Mouse (Mus musculus): ENCODE data around the gene Tomt. TPM values are rescaled to one million over a fixed set of nuclear protein-coding genes. Genes with fewer than 3 reads are reported as not detected.

Tomt gene
- polyA plus RNA-seq, 1 experiment from 2014 or later = 0.47 TPM

GRCm38 (mm10) chr7:101868241-101869162 is 37.7 kb downstream of the Tomt start:
- no peak overlapping the region for H3K9ac ChIP-seq (replicated peaks)
- no peaks in the 10 kb centered on the region for H3K4me1 ChIP-seq
- ATAC-seq (replicated peaks) = no peak
- H3K4me3 ChIP-seq = no peak overlapping the region
- H3K36me3 ChIP-seq = no peaks in the 10 kb centered on the region
- WGBS = 46% methylated on average over 13 of the region's 13 CpGs
- no peak overlapping the region for H3K4me2 ChIP-seq (replicated peaks)
- no peaks in the 10 kb centered on the region for H3K9me3 ChIP-seq
- H3K27ac ChIP-seq (replicated peaks) = no peak overlapping the region
- H3K27me3 ChIP-seq = no peaks in the 10 kb centered on the region

GRCm38 (mm10) chr7:101867482-101867881 is 38.7 kb downstream of the Tomt start:
- Histone ChIP-seq H3K27me3 (no peaks in the 10 kb centered on the region), H3K9me3 (no peaks in the 10 kb centered on the region), H3K27ac (replicated peaks) (no peak overlapping the region), H3K4me2 (replicated peaks) (no peak overlapping the region), H3K9ac (replicated peaks) (no peak overlapping the region), H3K4me3 (no peak overlapping the region), H3K4me1 (no peaks in the 10 kb centered on the region), H3K36me3 (no peaks in the 10 kb centered on the region)
- ATAC-seq (replicated peaks) = no peak
- 97% methylated on average over 4 of the region's 4 CpGs for WGBS

- H3K4me2 ChIP-seq (replicated peaks) = no peak overlapping the region
- whole genome bisulfite sequencing = 81% methylated on average over 11 of the region's 11 CpGs
- no peak for ATAC-seq (replicated peaks)
- H3K9me3 ChIP-seq = no peaks in the 10 kb centered on the region
- H3K27me3 ChIP-seq = no peaks in the 10 kb centered on the region
- no peaks in the 10 kb centered on the region for H3K36me3 ChIP-seq
- no peak overlapping the region for H3K27ac ChIP-seq (replicated peaks)
- H3K9ac ChIP-seq (replicated peaks) = no peak overlapping the region
- H3K4me3 ChIP-seq = no peak overlapping the region
- H3K4me1 ChIP-seq = no peaks in the 10 kb centered on the region
Observed at GRCm38 (mm10) chr7:101866491-101867265, 39.5 kb downstream of the Tomt start.

- Histone ChIP-seq H3K4me2 (replicated peaks) (no peak within 1 kb of the TSS), H3K9ac (replicated peaks) (no peak within 1 kb of the TSS), H3K4me3 (no peak within 1 kb of the TSS), H3K27ac (replicated peaks) (no peak within 1 kb of the TSS), H3K27me3 (no peaks in the 10 kb centered on the region), H3K36me3 (no peaks in the 10 kb centered on the region), H3K9me3 (no peaks in the 10 kb centered on the region), H3K4me1 (no peaks in the 10 kb centered on the region)
- ATAC-seq (replicated peaks) = no peak
- 85% methylated on average over 3 of the region's 3 CpGs for WGBS
Observed at GRCm38 (mm10) chr7:101863415-101863814, 42.7 kb downstream of the Tomt start, which contains the start of gene Anapc15. Gene Anapc15, plus strand, starts transcription at chr7:101863715.

- Histone ChIP-seq H3K4me1 (no peaks in the 10 kb centered on the region), H3K9ac (replicated peaks) (no peak overlapping the region), H3K27me3 (no peaks in the 10 kb centered on the region), H3K27ac (replicated peaks) (no peak overlapping the region), H3K36me3 (no peaks in the 10 kb centered on the region), H3K4me3 (no peak overlapping the region), H3K4me2 (replicated peaks) (no peak overlapping the region), H3K9me3 (no peaks in the 10 kb centered on the region)
- ATAC-seq (replicated peaks) = no peak
- 76% methylated on average over 3 of the region's 3 CpGs for WGBS
Observed at GRCm38 (mm10) chr7:101862291-101862690, 43.9 kb downstream of the Tomt start.

- Histone ChIP-seq H3K9me3 (no peaks in the 10 kb centered on the region), H3K4me3 (no peak overlapping the region), H3K4me2 (replicated peaks) (no peak overlapping the region), H3K4me1 (no peaks in the 10 kb centered on the region), H3K27me3 (no peaks in the 10 kb centered on the region), H3K36me3 (no peaks in the 10 kb centered on the region), H3K27ac (replicated peaks) (no peak overlapping the region), H3K9ac (replicated peaks) (no peak overlapping the region)
- no peak for ATAC-seq (replicated peaks)
Observed at GRCm38 (mm10) chr7:101860978-101861377, 45.2 kb downstream of the Tomt start.

GRCm38 (mm10) chr7:101858362-101858761 is 47.8 kb downstream of the Tomt start:
- Histone ChIP-seq H3K9ac (replicated peaks) (no peak overlapping the region), H3K27ac (replicated peaks) (no peak overlapping the region), H3K4me2 (replicated peaks) (no peak overlapping the region), H3K4me1 (no peaks in the 10 kb centered on the region), H3K36me3 (no peaks in the 10 kb centered on the region), H3K27me3 (no peaks in the 10 kb centered on the region), H3K4me3 (no peak overlapping the region), H3K9me3 (no peaks in the 10 kb centered on the region)
- ATAC-seq (replicated peaks) = no peak
- WGBS = 81% methylated on average over 9 of the region's 9 CpGs

- Histone ChIP-seq H3K4me2 (replicated peaks) (no peak within 1 kb of the TSS), H3K36me3 (no peaks in the 10 kb centered on the region), H3K9me3 (no peaks in the 10 kb centered on the region), H3K27ac (replicated peaks) (no peak within 1 kb of the TSS), H3K9ac (replicated peaks) (no peak within 1 kb of the TSS), H3K27me3 (no peaks in the 10 kb centered on the region), H3K4me3 (no peak within 1 kb of the TSS), H3K4me1 (no peaks in the 10 kb centered on the region)
- WGBS = 97% methylated on average over 4 of the region's 4 CpGs
- ATAC-seq (replicated peaks) = no peak
Observed at GRCm38 (mm10) chr7:101857094-101857493, 49.1 kb downstream of the Tomt start, which contains the start of gene Folr2. Gene Folr2, minus strand, starts transcription at chr7:101857194.

GRCm38 (mm10) chr7:101853816-101854215 is 52.3 kb downstream of the Tomt start:
- 88% methylated on average over 2 of the region's 2 CpGs for WGBS
- Histone ChIP-seq H3K27me3 (no peaks in the 10 kb centered on the region), H3K4me2 (replicated peaks) (no peak overlapping the region), H3K9me3 (no peaks in the 10 kb centered on the region), H3K4me1 (no peaks in the 10 kb centered on the region), H3K9ac (replicated peaks) (no peak overlapping the region), H3K4me3 (no peak overlapping the region), H3K36me3 (no peaks in the 10 kb centered on the region), H3K27ac (replicated peaks) (no peak overlapping the region)
- no peak for ATAC-seq (replicated peaks)

GRCm38 (mm10) chr7:101852846-101853245 is 53.3 kb downstream of the Tomt start:
- no peaks in the 10 kb centered on the region for H3K36me3 ChIP-seq
- no peak overlapping the region for H3K4me3 ChIP-seq
- no peak overlapping the region for H3K9ac ChIP-seq (replicated peaks)
- H3K4me2 ChIP-seq (replicated peaks) = no peak overlapping the region
- H3K27me3 ChIP-seq = no peaks in the 10 kb centered on the region
- 85% methylated on average over 6 of the region's 6 CpGs for WGBS
- no peak for ATAC-seq (replicated peaks)
- H3K9me3 ChIP-seq = no peaks in the 10 kb centered on the region
- no peaks in the 10 kb centered on the region for H3K4me1 ChIP-seq
- no peak overlapping the region for H3K27ac ChIP-seq (replicated peaks)

- no peaks in the 10 kb centered on the region for H3K27me3 ChIP-seq
- H3K4me2 ChIP-seq (replicated peaks) = no peak overlapping the region
- no peak overlapping the region for H3K9ac ChIP-seq (replicated peaks)
- H3K27ac ChIP-seq (replicated peaks) = no peak overlapping the region
- H3K4me1 ChIP-seq = no peaks in the 10 kb centered on the region
- H3K4me3 ChIP-seq = no peak overlapping the region
- WGBS = 87% methylated on average over 6 of the region's 6 CpGs
- no peaks in the 10 kb centered on the region for H3K9me3 ChIP-seq
- no peak for ATAC-seq (replicated peaks)
- H3K36me3 ChIP-seq = no peaks in the 10 kb centered on the region
Observed at GRCm38 (mm10) chr7:101851689-101852088, 54.5 kb downstream of the Tomt start.

Measured in forebrain, embryonic 15.5 days (tissue).